Mouse (Mus musculus) hematopoietic stem cell, adult 5-6 weeks (primary cell): ENCODE measurements around the gene Cby1. TPM values are rescaled to one million over a fixed set of nuclear protein-coding genes. Genes with fewer than 3 reads are reported as not detected.
"Not testable (repeated sequence)": the region's sequence is repeated elsewhere in the genome, so short reads cannot be mapped to it uniquely, and the experiment has no call there.

Experiments used
- ATAC-seq, 2 experiments: fragments of 125-278 bp in 1 of 2; replicated peaks in 1 of 2; 2 replicates each; pipeline ENCODE4 v1.8.0; 2016 to 2017; ENCODE audit warnings: inconsistent platforms in 2 of 2, mild to moderate bottlenecking in 2 of 2, moderate number of reproducible peaks in 2 of 2, low read depth in 1 of 2, moderate TSS enrichment in 1 of 2; ENCODE audit not compliant: low FRiP score in 2 of 2, poor library complexity in 2 of 2, severe bottlenecking in 2 of 2, insufficient read depth in 1 of 2, low TSS enrichment in 1 of 2
- total RNA-seq: library from RNA; stranded (forward); fragments of 172-1452, 232-1000 nt; gene quantifications from 2 replicates; pipeline ENCODE4 v1.2.3, GENCODE M21; 2017

Cby1 gene
- total RNA-seq, 1 experiment from 2014 or later: 75.0 TPM

GRCm38 (mm10) chr15:79669195-79669594 lies 10.2 kb downstream of the Cby1 start:
- no peak for ATAC-seq

- peak; percentile 95 to 99 for ATAC-seq
Observed at GRCm38 (mm10) chr15:79670249-79670971, 11.4 kb downstream of the Cby1 start, which contains the start of gene Tomm22. Gene Tomm22, plus strand, starts transcription at chr15:79670861.

GRCm38 (mm10) chr15:79670972-79671299 lies 11.9 kb downstream of the Cby1 start:
- ATAC-seq: no peak

GRCm38 (mm10) chr15:79671828-79672348 lies 12.9 kb downstream of the Cby1 start:
- not testable (repeated sequence) for ATAC-seq

GRCm38 (mm10) chr15:79677936-79678335 lies 18.9 kb downstream of the Cby1 start:
- ATAC-seq: no peak

- no peak for ATAC-seq
Observed at GRCm38 (mm10) chr15:79681973-79682372, 23.0 kb downstream of the Cby1 start.

- peak in 1 of 2 experiments; percentile 37; a peak in 1 of 4 replicates for ATAC-seq
Observed at GRCm38 (mm10) chr15:79683146-79683545, 24.1 kb downstream of the Cby1 start.

- no peak for ATAC-seq
Observed at GRCm38 (mm10) chr15:79683707-79684465, 24.9 kb downstream of the Cby1 start.

- no peak for ATAC-seq
Observed at GRCm38 (mm10) chr15:79684616-79685015, 25.6 kb downstream of the Cby1 start.

GRCm38 (mm10) chr15:79685141-79685641 lies 26.2 kb downstream of the Cby1 start:
- ATAC-seq: no peak

- ATAC-seq: no peak
Observed at GRCm38 (mm10) chr15:79686046-79686869, 27.3 kb downstream of the Cby1 start.

GRCm38 (mm10) chr15:79687175-79687574 lies 28.2 kb downstream of the Cby1 start:
- ATAC-seq: no peak

- ATAC-seq: peak; percentile 55 to 68
Observed at GRCm38 (mm10) chr15:79687646-79688267, 28.8 kb downstream of the Cby1 start, which contains the start of gene Josd1. Gene Josd1, minus strand, starts transcription at chr15:79687919.

- ATAC-seq: no peak
Observed at GRCm38 (mm10) chr15:79688268-79688956, 29.4 kb downstream of the Cby1 start.

- no peak for ATAC-seq
Observed at GRCm38 (mm10) chr15:79689662-79690425, 30.8 kb downstream of the Cby1 start.
